Mouse (Mus musculus): ENCODE data around the gene Gm11541.

The Gm11541 gene

DNA sequence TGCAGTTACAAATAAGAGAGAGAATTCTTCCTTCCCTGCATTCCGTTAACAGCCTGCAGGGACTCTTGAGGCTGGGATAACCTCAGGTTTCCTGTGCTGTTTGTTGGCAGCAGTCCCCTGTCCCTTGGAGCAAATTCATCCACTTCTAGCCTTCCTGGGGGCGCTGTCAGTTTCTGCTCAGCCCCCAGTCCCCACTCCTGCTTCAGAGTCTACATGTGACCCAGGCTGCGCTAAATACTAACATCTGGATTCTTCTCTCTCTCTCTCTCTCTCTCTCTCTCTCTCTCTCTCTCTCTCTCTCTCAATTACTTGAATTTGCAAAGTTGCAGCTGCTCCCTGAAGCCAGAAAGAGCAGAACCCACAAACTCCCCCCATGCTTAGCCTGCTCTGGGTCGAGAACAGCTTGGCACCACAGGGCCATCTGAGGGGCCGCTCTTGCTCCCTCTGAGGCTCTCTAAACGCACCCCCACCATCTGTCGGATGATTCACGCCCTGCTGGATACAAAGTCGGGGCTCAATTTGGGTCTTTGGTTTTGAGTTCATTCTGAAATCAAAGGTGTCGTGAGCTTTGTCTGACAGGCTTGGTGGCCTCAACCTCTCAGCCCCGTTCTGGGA lies 9.1 kb upstream of the Gm11541 start:
- ChIA-PET POLR2A (interaction anchor here in 1 of 4 experiments (0.6 kb wide), 1 partner anchor 220 kb away, joined by 5 read pairs; no protein-coding TSS in a partner anchor), CTCF (interaction anchor here in 3 of 4 experiments (0.5 to 2.1 kb wide), 6 partner anchors 11 to 153 kb away, joined by 3 to 14 read pairs (median 4); no protein-coding TSS in a partner anchor)

DNA sequence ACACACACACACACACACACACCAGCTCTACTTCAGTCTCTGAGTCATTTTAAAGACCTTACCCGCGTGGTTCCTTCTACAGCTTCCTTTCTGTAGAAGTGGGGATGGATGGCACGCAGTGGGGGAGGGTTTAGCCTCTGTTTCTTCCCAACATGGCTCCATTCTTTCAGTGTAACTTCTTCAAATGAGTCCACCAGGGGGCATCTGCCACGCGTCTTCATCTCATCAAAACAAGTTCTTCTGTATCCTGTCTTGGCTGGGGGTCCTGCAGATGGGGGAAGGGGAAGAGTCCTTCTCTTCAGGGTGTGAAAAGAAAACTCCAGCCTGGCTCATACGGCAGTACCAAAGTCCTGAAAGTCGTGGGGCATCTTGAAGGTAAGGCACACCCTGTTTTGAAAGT lies 279 bp downstream of the Gm11541 start:
- CTCF ChIA-PET, result interaction anchor here (0.6 to 2.6 kb wide), 9 partner anchors 26 to 1035 kb away, joined by 3 to 16 read pairs (median 6); partner anchors contain the start of gene Ankrd40 (in 1 of the 4)

DNA sequence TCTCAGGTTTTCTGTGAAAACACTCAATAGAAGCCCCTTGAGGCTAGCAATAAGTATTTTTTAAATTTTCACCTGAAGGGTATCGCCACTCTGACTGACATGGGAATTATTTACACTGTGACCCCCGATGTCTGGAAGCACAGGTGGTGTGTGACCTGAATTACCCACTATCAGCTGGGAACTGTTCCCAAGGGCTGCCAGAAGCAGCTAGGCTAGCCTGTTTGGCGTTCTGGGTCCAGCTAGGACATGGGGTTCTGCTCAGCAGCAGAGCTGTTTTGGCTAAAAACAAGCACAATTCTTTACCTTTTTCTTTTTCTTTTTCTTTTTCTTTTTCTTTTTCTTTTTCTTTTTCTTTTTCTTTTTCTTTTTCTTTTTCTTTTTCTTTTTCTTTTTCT lies 2.1 kb downstream of the Gm11541 start:
- POLR2A ChIA-PET, result interaction anchor here in 1 of 4 experiments (0.7 kb wide), 1 partner anchor 706 kb away, joined by 3 read pairs; no protein-coding TSS in a partner anchor
- CTCF ChIA-PET, result interaction anchor here in 2 of 4 experiments (0.7 to 1.7 kb wide), 3 partner anchors 49 to 409 kb away, joined by 3 to 14 read pairs (median 13); partner anchors contain the start of genes Eme1 (in 1 of the 2) and Mrpl27 (in 1 of the 2)

More for the DNA sequence above, 279 bp downstream of the Gm11541 start:
- POLR2A ChIA-PET, result interaction anchor here in 1 of 4 experiments (0.6 to 0.8 kb wide), 4 partner anchors 8 to 190 kb away, joined by 3 read pairs; no protein-coding TSS in a partner anchor

DNA sequence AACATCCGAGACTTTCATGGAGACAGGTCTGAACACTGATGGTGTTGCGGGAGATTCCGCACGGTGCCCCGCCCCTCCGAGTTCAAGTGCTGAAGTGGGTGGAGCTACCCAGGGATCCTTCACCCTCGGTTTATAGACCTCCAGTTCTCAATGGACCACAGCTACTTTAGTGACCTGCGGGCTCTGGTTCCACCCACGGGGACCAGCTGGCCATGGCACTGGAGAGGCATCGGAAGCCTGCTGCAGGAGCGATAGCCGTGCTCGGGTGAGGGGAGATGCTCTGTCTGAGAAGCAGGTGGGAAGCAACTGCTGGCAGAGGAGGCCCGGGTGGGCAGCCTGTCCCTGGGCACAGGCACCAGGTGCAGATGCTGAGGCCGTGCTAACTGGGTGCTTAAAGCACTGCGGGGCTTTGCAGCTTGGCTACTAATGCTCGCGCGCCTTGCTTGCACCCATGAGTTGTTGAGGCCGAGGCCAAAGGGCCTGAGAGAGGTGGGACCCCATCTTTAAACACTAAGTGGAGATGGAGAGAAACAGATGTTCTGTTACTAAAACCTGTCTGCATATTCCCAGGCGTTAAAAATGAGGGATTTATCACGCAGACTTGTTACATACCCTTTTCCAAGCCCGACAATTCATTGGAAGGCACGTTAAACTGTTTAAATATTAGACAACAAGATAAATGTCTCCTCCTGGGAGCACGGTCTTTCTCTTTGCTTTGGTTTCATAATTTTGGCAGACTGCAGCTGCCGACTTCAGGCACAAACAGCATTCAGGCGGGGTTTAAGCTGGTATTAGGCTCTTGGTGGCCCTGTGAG lies 2.7 kb downstream of the Gm11541 start:
- ChIA-PET CTCF (interaction anchor here (0.6 to 2.5 kb wide), 8 partner anchors 9 to 408 kb away, joined by 3 to 31 read pairs (median 5); partner anchors contain the start of genes Eme1 (in 1 of the 4) and Mrpl27 (in 1 of the 4)), POLR2A (interaction anchor here in 3 of 4 experiments (0.7 to 2.5 kb wide), 5 partner anchors 10 to 706 kb away, joined by 3 to 5 read pairs (median 4); partner anchors contain the start of genes Lrrc59 (in 1 of the 3) and Xylt2 (in 1 of the 3))

GRCm38 (mm10) chr11:94699399-94699798 lies 4.9 kb downstream of the Gm11541 start:
- POLR2A ChIA-PET, result interaction anchor here in 3 of 4 experiments (0.6 to 2.5 kb wide), 6 partner anchors 8 to 913 kb away, joined by 3 to 5 read pairs (median 4); no protein-coding TSS in a partner anchor
- CTCF ChIA-PET, result interaction anchor here in 2 of 4 experiments (1.0 to 2.5 kb wide), 6 partner anchors 17 to 139 kb away, joined by 3 to 31 read pairs (median 4); no protein-coding TSS in a partner anchor

GRCm38 (mm10) chr11:94697703-94698464 lies 6.4 kb downstream of the Gm11541 start:
- POLR2A ChIA-PET, result interaction anchor here (0.6 to 1.5 kb wide), 15 partner anchors 12 to 730 kb away, joined by 3 to 7 read pairs (median 3); partner anchors contain the start of genes Chad (in 1 of the 4), Eme1 (in 1 of the 4), Gm20390 (in 1 of the 4) and Lrrc59 (in 1 of the 4)

GRCm38 (mm10) chr11:94697140-94697539 lies 7.2 kb downstream of the Gm11541 start:
- CTCF ChIA-PET, result interaction anchor here (0.6 to 2.6 kb wide), 33 partner anchors 9 to 294 kb away, joined by 3 to 28 read pairs (median 5); partner anchors contain the start of genes Lrrc59 (in 2 of the 4), Ppp1r9b (in 1 of the 4) and Xylt2 (in 1 of the 4)
- POLR2A ChIA-PET, result interaction anchor here in 3 of 4 experiments (0.6 to 1.5 kb wide), 9 partner anchors 13 to 729 kb away, joined by 3 to 4 read pairs (median 3); partner anchors contain the start of genes Gm20390 (in 1 of the 3), Lrrc59 (in 1 of the 3), Nme1 (in 1 of the 3) and Tob1 (in 1 of the 3)

More at GRCm38 (mm10) chr11:94697703-94698464, 6.4 kb downstream of the Gm11541 start:
- CTCF ChIA-PET, result interaction anchor here (0.6 to 2.6 kb wide), 34 partner anchors 10 to 293 kb away, joined by 3 to 28 read pairs (median 5); partner anchors contain the start of genes Lrrc59 (in 2 of the 4), Ppp1r9b (in 1 of the 4) and Xylt2 (in 1 of the 4)

- POLR2A ChIA-PET, result interaction anchor here in 1 of 4 experiments (0.6 kb wide), 2 partner anchors 9 to 270 kb away, joined by 3 read pairs; partner anchors contain the start of gene Gm11541
- CTCF ChIA-PET, result interaction anchor here in 2 of 4 experiments (0.6 to 0.7 kb wide), 3 partner anchors 14 to 89 kb away, joined by 3 to 4 read pairs (median 3); no protein-coding TSS in a partner anchor
Observed at GRCm38 (mm10) chr11:94695508-94695907, 8.8 kb downstream of the Gm11541 start.

- CTCF ChIA-PET, result interaction anchor here (0.6 to 1.5 kb wide), 5 partner anchors 34 to 393 kb away, joined by 3 to 15 read pairs (median 5); no protein-coding TSS in a partner anchor
- POLR2A ChIA-PET, result interaction anchor here in 2 of 4 experiments (0.6 to 1.4 kb wide), 5 partner anchors 12 to 258 kb away, joined by 3 to 4 read pairs (median 3); no protein-coding TSS in a partner anchor
Observed at GRCm38 (mm10) chr11:94692502-94692901, 11.8 kb downstream of the Gm11541 start.

DNA sequence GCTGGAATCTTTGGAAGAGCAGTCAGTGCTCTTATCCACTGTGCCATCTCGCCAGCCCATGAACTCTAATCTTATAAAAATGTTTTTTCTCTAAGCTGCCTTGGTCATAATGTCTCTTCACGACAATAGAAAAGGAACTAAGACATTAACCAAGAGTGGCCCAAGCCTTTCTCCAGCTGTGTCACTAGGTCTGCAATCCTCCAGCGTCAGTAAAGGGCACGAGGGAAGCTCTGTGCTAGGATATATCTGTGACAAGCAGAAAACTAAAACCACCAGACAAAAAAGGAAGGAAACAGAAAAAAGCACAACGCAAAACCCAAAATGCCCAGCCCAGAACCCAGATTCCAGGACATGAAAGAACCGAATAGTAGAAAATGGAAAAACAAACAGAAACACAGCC lies 17.1 kb downstream of the Gm11541 start:
- CTCF ChIA-PET, result interaction anchor here in 3 of 4 experiments (0.7 to 1.3 kb wide), 6 partner anchors 10 to 98 kb away, joined by 3 to 5 read pairs (median 3); partner anchors contain the start of gene Cdc34b (in 1 of the 3)
- POLR2A ChIA-PET, result interaction anchor here in 2 of 4 experiments (0.7 to 1.1 kb wide), 3 partner anchors 11 to 843 kb away, joined by 3 to 7 read pairs (median 3); no protein-coding TSS in a partner anchor

DNA sequence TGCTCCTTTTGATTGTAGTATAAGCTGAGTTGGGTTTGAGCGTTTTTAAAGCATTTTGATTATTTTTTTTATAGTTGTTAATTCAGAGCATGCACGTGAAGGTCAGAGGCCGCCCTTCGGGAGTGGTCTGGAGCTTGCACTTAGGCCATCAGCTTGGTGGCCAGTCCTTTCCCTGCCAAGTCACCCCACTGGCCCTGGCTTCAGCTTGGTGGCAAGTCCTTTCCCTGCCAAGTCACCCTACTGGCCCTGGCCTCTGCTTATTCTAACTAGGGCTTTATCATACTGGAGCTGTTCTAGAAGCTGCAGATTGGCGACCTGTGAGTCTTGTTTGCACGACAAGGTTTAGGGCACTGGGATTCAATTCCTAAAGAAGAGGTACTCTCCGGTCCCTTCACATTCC lies 21.9 kb downstream of the Gm11541 start:
- CTCF ChIA-PET, result interaction anchor here in 2 of 4 experiments (1.1 to 2.9 kb wide), 3 partner anchors 15 to 200 kb away, joined by 3 to 11 read pairs (median 4); no protein-coding TSS in a partner anchor
- POLR2A ChIA-PET, result interaction anchor here in 1 of 4 experiments (0.8 to 2.1 kb wide), 3 partner anchors 11 to 18 kb away, joined by 3 to 5 read pairs (median 4); no protein-coding TSS in a partner anchor

DNA sequence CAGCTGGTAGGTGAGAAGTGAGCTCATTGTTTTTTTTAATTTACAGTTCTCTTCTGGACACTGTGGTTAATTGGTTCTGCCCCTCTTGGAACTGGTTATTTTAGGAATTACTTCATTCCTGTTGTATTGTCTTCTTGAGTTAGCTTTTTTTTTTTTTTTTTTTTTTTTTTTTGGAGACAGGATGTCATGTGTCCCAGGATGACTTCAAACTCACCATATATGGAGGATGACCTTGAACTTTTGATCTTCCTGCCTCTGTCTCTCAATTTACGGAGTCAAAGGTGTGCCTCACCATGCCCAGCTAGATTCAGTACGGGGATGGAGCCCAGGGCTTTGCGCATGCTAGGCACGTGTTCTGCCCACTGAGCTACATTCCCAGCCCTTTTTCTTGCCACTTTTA lies 22.7 kb downstream of the Gm11541 start:
- CTCF ChIA-PET, result interaction anchor here (0.5 to 2.9 kb wide), 14 partner anchors 14 to 733 kb away, joined by 3 to 11 read pairs (median 4); partner anchors contain the start of gene Lrrc59 (in 1 of the 4)
- POLR2A ChIA-PET, result interaction anchor here in 3 of 4 experiments (0.5 to 2.1 kb wide), 5 partner anchors 10 to 85 kb away, joined by 3 to 5 read pairs (median 3); no protein-coding TSS in a partner anchor

DNA sequence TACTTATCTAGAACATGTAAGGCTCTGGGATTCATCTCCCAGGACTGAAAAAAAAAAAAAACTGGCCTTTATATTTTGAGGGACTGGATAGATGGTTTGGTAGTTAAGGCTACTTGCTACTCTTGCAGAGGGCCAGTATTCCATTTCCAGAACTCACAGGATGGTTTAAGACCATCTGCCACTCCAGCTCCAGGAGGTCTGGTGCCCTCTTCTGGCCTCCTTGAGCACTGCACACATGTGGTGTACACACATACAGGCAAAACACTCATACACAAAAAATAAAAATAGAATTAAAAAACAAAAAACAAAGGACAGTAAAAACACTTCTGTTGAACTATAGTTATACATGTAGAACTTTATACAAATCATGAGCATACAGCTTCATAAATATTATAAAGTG lies 23.7 kb downstream of the Gm11541 start:
- CTCF ChIA-PET, result interaction anchor here in 3 of 4 experiments (0.6 to 1.8 kb wide), 6 partner anchors 17 to 562 kb away, joined by 3 to 6 read pairs (median 4); partner anchors contain the start of gene Lrrc59 (in 1 of the 3)

DNA sequence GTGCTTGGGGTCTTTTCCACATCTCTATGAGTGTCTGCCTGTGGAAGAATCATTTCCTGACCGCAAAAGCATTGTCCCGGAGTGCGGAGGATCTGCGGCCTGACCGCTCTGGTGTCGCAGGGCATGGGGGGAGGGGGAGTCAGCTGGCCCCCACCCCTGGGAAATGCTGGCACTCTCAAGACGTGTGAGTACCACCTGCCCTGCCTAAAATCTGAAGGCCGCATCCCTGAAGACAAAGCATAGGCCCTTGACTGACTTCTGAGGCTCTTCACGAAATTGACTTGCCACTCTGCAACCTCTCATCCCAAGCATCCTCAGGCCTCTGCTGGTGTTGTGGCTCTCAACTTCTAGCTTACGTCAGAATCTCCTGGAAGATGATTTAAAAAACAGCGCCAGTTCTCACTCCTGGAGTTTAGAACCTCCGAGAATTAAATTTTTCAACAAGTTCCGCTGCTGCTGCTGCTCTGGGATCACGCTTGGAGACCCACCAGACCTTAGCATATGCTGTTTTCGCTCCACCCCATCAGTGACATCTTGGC lies 26.6 kb downstream of the Gm11541 start:
- ChIA-PET POLR2A (interaction anchor here in 3 of 4 experiments (0.6 to 4.0 kb wide), 17 partner anchors 11 to 75 kb away, joined by 3 to 27 read pairs (median 5); partner anchors contain the start of genes Eme1 (in 3 of the 3), Mrpl27 (in 3 of the 3) and Lrrc59 (in 1 of the 3)), CTCF (interaction anchor here (0.6 to 1.5 kb wide), 7 partner anchors 20 to 265 kb away, joined by 3 to 6 read pairs (median 4); no protein-coding TSS in a partner anchor)

More for the DNA sequence above, 23.7 kb downstream of the Gm11541 start:
- POLR2A ChIA-PET, result interaction anchor here in 3 of 4 experiments (0.6 to 1.2 kb wide), 4 partner anchors 12 to 311 kb away, joined by 3 to 6 read pairs (median 4); no protein-coding TSS in a partner anchor

Data from embryonic stem cell, embryonic (primary cell).